Mouse (Mus musculus): Measurements from ENCODE around the gene Ccdc162.

DNA sequence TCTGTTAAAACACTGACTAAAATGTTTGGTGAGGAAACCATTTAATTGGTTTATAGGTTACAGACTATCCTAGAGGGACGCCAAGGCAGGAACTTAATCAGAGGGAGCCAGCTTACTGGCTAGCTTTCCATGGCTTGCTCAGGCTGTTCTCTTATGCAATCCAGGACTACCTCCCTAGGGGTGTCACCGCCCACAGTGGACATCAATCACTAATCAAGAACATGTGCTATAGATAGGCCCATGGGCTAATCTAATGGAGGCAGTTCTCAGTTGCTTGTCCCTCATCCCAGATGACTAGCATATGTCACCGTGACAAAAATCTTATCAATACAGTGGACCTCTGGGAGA, 178.5 kb downstream of the Ccdc162 start:
- TF ChIP-seq EP300 (IDR thresholded peaks at IDR 0.05) (no peak), CTCF (IDR thresholded peaks at IDR 0.05) (no peak)

Data from lung, postnatal 0 days (tissue).